Mouse (Mus musculus): ENCODE measurements around the gene Thegl. TPM values are rescaled to one million over a fixed set of nuclear protein-coding genes. Genes with fewer than 3 reads are reported as not detected.

Thegl gene
- polyA plus RNA-seq, 1 experiment from 2014 or later, result 0.40 TPM

Other genes starting within 250 kb of the Thegl start
- gene Aasdh, start 110.5 kb upstream of the Thegl start, polyA plus RNA-seq (2015; fragmentation: Nextera tagmentation; extraction: Ambion mirVana), result 6.4 and 10.1 TPM in 2 replicates
- gene Paics, start 64.7 kb upstream of the Thegl start, polyA plus RNA-seq (2015; fragmentation: Nextera tagmentation; extraction: Ambion mirVana), result 216 and 252 TPM in 2 replicates
- gene Ppat, start 64.4 kb upstream of the Thegl start, polyA plus RNA-seq (2015; fragmentation: Nextera tagmentation; extraction: Ambion mirVana), result 38.5 and 45.7 TPM in 2 replicates
- 54.6 and 55.9 TPM in 2 replicates for gene Srp72, start 41.3 kb upstream of the Thegl start, polyA plus RNA-seq (2015; fragmentation: Nextera tagmentation; extraction: Ambion mirVana)
- 0.32 TPM in 1 of 2 replicates, not detected in the other for gene Arl9, start 12.0 kb upstream of the Thegl start, polyA plus RNA-seq (2015; fragmentation: Nextera tagmentation; extraction: Ambion mirVana)
- 0.14 TPM in 1 of 2 replicates, not detected in the other for gene Hopx, start 99.1 kb downstream of the Thegl start, polyA plus RNA-seq (2015; fragmentation: Nextera tagmentation; extraction: Ambion mirVana)
- 0.17 TPM in 1 of 2 replicates, not detected in the other for gene Spink2, start 195.4 kb downstream of the Thegl start, polyA plus RNA-seq (2015; fragmentation: Nextera tagmentation; extraction: Ambion mirVana)
- gene Rest, start 249.5 kb downstream of the Thegl start, polyA plus RNA-seq (2015; fragmentation: Nextera tagmentation; extraction: Ambion mirVana), result 8.0 and 9.0 TPM in 2 replicates

Data from liver, embryonic 13.5 days (tissue).